Mouse (Mus musculus) forebrain, postnatal 0 days (tissue): ENCODE results near the gene Ulk4. TPM values are rescaled to one million over a fixed set of nuclear protein-coding genes. Genes with fewer than 3 reads are reported as not detected.
A peak's percentile ranks its signal among the peaks of the same experiment; 100 is the strongest.

Experiments used
- ATAC-seq: fragments of 200-750 bp; cut with Nextera tagmentation; 2 replicates; pipeline ENCODE4 v1.8.0; 2017; ENCODE audit warnings: mild to moderate bottlenecking, moderate library complexity
- DNase-seq: peaks from one replicate; pipeline ENCODE4 v3.0.0-alpha.2; 2015
- H3K27ac ChIP-seq: fragments of 300-500 bp; sonication (generic); 2 replicates; pipeline ENCODE4 v1.5.1; 2014; ENCODE audit warnings: low read depth, mild to moderate bottlenecking, antibody characterized with exemption, low read length, moderate library complexity, mixed read lengths
- H3K27me3 ChIP-seq: fragments of 300-500 bp; sonication (generic); 2 replicates; pipeline ENCODE4 v1.6.1; 2014; ENCODE audit warnings: mild to moderate bottlenecking, low read length, mixed read lengths; ENCODE audit not compliant: insufficient read depth
- H3K36me3 ChIP-seq: fragments of 300-500 bp; sonication (generic); 2 replicates; pipeline ENCODE4 v1.6.1; 2014; ENCODE audit warnings: mild to moderate bottlenecking, moderate library complexity; ENCODE audit not compliant: insufficient read depth
- H3K4me1 ChIP-seq: fragments of 300-500 bp; sonication (generic); 2 replicates; pipeline ENCODE4 v1.6.1; 2014; ENCODE audit warnings: antibody characterized with exemption; ENCODE audit not compliant: insufficient read depth
- H3K4me2 ChIP-seq: fragments of 300-500 bp; sonication (generic); 2 replicates; pipeline ENCODE4 v1.6.1; 2014; ENCODE audit warnings: low read depth, mild to moderate bottlenecking, moderate library complexity
- H3K4me3 ChIP-seq: fragments of 300-500 bp; sonication (generic); 2 replicates; pipeline ENCODE4 v1.5.1; 2014; ENCODE audit warnings: low read depth, low read length, mixed read lengths
- H3K9ac ChIP-seq: fragments of 300-500 bp; sonication (generic); 2 replicates; pipeline ENCODE4 v1.6.1; 2014; ENCODE audit warnings: mild to moderate bottlenecking
- H3K9me3 ChIP-seq: fragments of 300-500 bp; sonication (generic); 2 replicates; pipeline ENCODE4 v1.6.1; 2016; ENCODE audit warnings: low read length
- CTCF ChIP-seq: sonication (generic); IDR thresholded peaks from 2 replicates; pipeline ENCODE4 v1.5.1; 2016; ENCODE audit warnings: antibody characterized with exemption, control low read depth, low read depth
- WGBS: fragments of 180-500 bp; shearing (Covaris S2); extraction: QIAGEN DNeasy Blood & Tissue Kit; methylation state at CpG from one replicate; pipeline ENCODE4 v1.1.7; 2014; 5-methylcytosine and 5-hydroxymethylcytosine counted together
- polyA plus RNA-seq: library from polyadenylated mRNA; unstranded; fragments of >200 nt; fragmentation: Nextera tagmentation; extraction: Ambion mirVana; gene quantifications from 2 replicates; pipeline ENCODE4 v1.2.1, GENCODE M21; 2015
- total RNA-seq: library from RNA; depleted of rRNA; stranded (reverse); fragments of >200 nt; gene quantifications from 2 replicates; pipeline ENCODE4 v1.2.3, GENCODE M21; 2014

The Ulk4 gene
- total and polyA plus RNA-seq, 2 experiments from 2014 or later = 13.3 to 105 TPM

DNA sequence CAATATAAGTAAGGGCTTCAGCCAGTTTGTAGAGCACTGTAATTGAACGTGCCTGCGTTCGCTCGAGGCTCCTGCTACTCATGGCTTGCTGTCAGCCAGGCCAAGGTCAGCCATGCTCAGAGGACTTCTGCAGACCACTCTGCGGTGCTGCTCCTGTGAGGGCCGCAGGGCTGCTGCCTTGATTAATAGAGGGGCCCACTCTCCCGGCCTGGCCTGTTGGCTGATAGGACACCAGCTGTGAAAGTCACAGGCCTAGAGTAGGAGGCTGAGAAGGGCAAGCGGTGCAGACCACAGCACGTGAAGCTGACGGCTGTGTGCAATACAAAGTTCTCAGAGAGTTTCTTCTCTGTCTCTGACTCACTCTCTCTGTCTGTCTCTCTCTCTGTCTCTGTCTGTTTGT is 246.0 kb downstream of the Ulk4 start:
- WGBS = 47% methylated on average over 10 of the region's 10 CpGs
- no peak overlapping the region for H3K9ac ChIP-seq
- ATAC-seq (no peak), DNase-seq (no peak)
- no peak overlapping the region for H3K27ac ChIP-seq
- H3K4me1 ChIP-seq = no peaks in the 10 kb centered on the region
- no peak for TF ChIP-seq CTCF
- no peaks in the 10 kb centered on the region for H3K36me3 ChIP-seq
- H3K4me3 ChIP-seq = no peak overlapping the region
- no peaks in the 10 kb centered on the region for H3K9me3 ChIP-seq
- no peaks in the 10 kb centered on the region for H3K27me3 ChIP-seq
- no peak overlapping the region for H3K4me2 ChIP-seq

DNA sequence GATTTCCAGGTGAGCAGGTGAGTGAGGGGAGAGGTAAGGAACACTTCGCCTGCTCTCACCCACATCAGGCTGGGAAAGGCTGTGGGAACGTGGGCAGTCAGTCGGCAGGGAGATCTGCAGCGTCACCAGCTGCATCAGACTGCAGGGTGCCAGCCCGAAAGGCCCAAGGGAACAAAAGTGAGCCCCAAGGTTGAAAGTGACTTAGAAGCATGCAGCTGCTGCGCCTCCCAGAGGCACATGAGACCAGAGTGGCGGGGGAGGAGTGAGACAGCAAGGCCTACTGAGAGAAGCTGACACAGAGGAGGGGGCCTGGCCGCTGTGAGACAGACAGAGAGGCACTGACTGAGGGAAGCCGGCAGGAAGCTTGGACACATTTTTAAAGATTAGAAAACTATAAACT is 247.2 kb downstream of the Ulk4 start:
- H3K27me3 ChIP-seq = no peaks in the 10 kb centered on the region
- H3K27ac ChIP-seq = no peak overlapping the region
- 35% methylated on average over 9 of the region's 9 CpGs for WGBS
- H3K4me1 ChIP-seq = no peaks in the 10 kb centered on the region
- DNase-seq (no peak), ATAC-seq (no peak)
- H3K9me3 ChIP-seq = no peaks in the 10 kb centered on the region
- H3K4me2 ChIP-seq = no peak overlapping the region
- no peak overlapping the region for H3K4me3 ChIP-seq
- peak; percentile 11; the same call in 1 of the 2 replicates for TF ChIP-seq CTCF
- no peak overlapping the region for H3K9ac ChIP-seq
- no peaks in the 10 kb centered on the region for H3K36me3 ChIP-seq

DNA sequence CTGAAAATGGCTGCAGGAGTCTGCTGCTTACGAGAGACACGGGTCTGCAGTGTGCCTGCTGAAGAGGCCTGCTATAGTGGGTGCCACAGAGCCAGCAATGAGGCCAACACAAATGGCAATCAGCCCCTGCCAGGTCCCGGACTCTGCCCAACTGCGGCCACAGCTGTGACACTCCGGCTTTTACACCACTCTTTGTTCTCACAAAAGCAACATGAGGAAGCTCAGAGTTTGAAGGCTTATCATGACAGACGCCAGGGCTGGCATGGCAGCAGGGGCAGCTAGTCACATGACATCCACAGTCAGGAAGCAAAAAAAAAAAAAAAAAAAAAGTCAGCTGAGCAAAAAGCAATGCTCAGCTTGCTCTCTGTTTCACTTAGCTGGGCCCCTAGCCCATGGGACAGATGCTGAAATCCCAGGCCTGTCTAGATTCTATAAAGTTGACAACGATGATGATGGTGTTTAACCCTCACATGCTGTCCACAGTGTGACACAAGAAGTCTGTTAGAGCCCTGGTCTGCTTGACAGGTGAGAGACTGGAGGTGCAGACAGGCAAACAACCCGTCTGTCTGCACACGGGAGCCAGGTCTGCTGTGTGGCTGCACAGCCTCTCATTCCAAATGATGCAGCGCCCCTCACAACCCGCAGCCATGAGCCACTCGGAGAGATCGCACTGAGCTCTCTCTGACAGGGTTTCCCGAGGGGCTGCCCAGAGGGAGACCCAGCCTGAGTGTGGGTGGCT is 253.3 kb downstream of the Ulk4 start:
- H3K27ac ChIP-seq = peak overlapping the region; percentile 58
- H3K36me3 ChIP-seq = no peaks in the 10 kb centered on the region
- no peak overlapping the region for H3K9ac ChIP-seq
- WGBS = 69% methylated on average over 14 of the region's 14 CpGs
- H3K4me3 ChIP-seq = no peak overlapping the region
- no peaks in the 10 kb centered on the region for H3K4me1 ChIP-seq
- H3K9me3 ChIP-seq = no peaks in the 10 kb centered on the region
- no peak overlapping the region for H3K4me2 ChIP-seq
- no peaks in the 10 kb centered on the region for H3K27me3 ChIP-seq
- no peak for TF ChIP-seq CTCF
- DNase-seq = peak; percentile 70
- peak; percentile 87 for ATAC-seq

DNA sequence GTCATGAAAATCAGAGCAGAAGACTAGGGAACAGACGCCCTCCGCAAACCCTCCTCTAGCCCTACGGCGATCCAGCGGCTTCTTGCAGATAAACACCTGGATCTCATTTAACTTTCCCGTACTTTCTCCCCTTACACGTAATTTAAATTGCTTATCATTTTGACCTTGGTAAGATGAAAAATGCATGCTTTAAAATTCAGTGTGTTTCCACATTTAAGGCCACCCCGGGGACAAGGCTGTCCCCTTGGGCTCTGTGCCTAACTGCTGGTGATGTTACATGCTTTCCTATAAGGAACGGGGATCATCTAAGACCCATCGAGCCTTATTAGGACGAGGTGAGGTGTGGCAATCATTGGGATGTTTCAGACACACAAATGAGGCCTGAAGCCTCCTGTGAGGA is 256.6 kb downstream of the Ulk4 start:
- no peaks in the 10 kb centered on the region for H3K4me1 ChIP-seq
- no peaks in the 10 kb centered on the region for H3K9me3 ChIP-seq
- WGBS = 87% methylated on average over 11 of the region's 11 CpGs
- no peak overlapping the region for H3K4me3 ChIP-seq
- no peak overlapping the region for H3K9ac ChIP-seq
- H3K27me3 ChIP-seq = no peaks in the 10 kb centered on the region
- H3K4me2 ChIP-seq = no peak overlapping the region
- DNase-seq (no peak), ATAC-seq (no peak)
- no peak for TF ChIP-seq CTCF
- no peaks in the 10 kb centered on the region for H3K36me3 ChIP-seq
- H3K27ac ChIP-seq = no peak overlapping the region

DNA sequence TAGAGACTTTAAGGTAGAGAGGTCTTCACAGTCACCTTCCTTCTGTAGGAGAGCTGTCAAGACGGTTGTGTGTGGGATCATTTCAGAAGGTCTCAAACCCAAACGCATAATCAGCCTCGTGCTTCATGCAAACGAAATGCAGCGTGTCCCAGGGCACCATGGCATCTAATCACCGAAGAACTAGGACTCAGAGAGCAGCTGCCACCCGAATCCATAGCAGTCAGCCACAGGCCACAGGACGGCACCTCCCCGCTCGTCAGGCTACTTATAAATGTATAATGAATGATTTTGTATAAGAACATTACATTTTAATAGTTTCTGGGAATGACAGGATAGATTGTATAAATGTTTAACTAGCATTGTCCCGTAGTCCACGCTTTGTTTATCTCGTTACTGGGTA is 257.1 kb downstream of the Ulk4 start:
- no peak for TF ChIP-seq CTCF
- no peak overlapping the region for H3K27ac ChIP-seq
- ATAC-seq (no peak), DNase-seq (no peak)
- H3K27me3 ChIP-seq = no peaks in the 10 kb centered on the region
- H3K4me1 ChIP-seq = no peaks in the 10 kb centered on the region
- H3K4me3 ChIP-seq = no peak overlapping the region
- no peak overlapping the region for H3K4me2 ChIP-seq
- H3K9me3 ChIP-seq = no peaks in the 10 kb centered on the region
- no peaks in the 10 kb centered on the region for H3K36me3 ChIP-seq
- H3K9ac ChIP-seq = no peak overlapping the region
- 77% methylated on average over 13 of the region's 13 CpGs for WGBS

DNA sequence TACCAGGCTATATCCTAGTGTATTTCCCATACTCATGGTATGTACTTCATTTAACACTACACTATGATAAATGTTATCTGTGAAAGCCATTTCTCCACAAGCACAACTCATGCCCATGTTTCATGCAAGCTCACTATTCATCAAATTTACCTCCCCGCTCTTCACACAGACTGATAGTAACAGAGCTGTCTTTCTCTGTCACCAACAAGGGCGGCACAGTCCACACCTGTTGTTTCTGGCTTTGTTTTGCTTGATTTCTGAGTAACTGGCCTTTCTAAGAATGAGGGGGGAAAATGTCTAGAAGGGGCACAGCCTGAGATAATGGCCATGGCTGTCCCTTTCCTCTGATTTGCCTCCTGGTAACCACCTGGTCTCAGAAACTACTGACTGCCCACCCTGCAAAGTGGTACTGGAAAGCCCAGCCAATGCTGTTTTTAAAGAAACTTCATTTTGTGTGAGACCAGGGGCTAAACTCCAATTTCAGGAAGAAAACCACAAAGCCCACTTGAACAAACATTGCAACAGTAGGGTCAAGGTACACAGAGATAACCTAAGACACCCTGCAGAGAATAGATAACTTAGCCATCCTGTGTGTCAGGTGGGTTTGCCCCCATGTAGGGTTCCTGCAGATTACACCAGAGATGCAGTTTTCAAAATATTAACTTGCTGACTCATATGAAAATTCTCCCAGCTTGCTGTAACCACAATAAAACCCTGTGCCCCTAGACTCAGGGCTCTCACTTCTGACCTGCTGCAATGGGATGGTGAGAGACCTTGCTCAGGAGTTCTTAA is 258.3 kb downstream of the Ulk4 start:
- no peak for TF ChIP-seq CTCF
- Histone ChIP-seq H3K9ac (no peak overlapping the region), H3K27me3 (no peaks in the 10 kb centered on the region), H3K9me3 (no peaks in the 10 kb centered on the region), H3K4me1 (no peaks in the 10 kb centered on the region), H3K4me3 (no peak overlapping the region), H3K36me3 (no peaks in the 10 kb centered on the region), H3K27ac (no peak overlapping the region), H3K4me2 (no peak overlapping the region)
- no peak for DNase-seq
- 96% methylated on average over 2 of the region's 2 CpGs for WGBS
- no peak for ATAC-seq

DNA sequence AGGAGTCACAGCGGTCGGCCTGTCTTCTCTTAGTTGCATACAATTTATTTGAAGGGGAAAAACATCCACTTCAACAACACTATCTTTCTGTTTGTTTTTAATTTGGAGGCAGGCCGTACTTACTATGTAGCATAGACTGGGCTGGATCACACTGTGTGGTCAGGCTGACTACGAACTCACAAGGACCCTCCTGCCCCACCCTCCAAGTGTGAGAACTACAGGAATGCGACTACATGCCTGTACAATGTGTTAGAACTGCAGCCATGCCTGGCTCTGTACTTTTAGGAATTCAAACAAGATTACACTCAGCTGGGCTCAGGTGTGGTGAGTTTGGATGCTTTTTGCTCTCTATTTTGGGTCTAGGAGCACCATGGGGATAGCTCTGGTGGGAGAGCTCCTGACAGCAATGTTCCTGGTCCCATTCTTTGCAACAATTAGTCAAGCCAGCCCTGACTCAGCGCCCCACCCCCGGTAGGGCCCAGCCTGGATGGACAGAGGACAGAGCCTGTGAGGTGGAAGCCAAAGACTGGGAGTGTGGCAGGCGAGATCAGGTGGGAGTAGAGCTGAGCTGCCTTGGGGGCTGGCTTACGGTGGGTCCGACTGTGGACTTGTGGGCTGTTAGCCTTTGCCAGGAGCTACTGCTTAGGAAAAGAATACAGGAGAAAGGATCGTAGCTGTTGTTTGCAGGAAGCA is 261.0 kb downstream of the Ulk4 start:
- 68% methylated on average over 11 of the region's 11 CpGs for WGBS

More for the DNA sequence above, 261.0 kb downstream of the Ulk4 start:
- Histone ChIP-seq H3K4me1 (no peaks in the 10 kb centered on the region), H3K36me3 (no peaks in the 10 kb centered on the region), H3K9me3 (no peaks in the 10 kb centered on the region), H3K4me2 (no peak overlapping the region), H3K4me3 (no peak overlapping the region), H3K9ac (no peak overlapping the region), H3K27me3 (no peaks in the 10 kb centered on the region), H3K27ac (no peak overlapping the region)
- no peak for DNase-seq
- no peak for TF ChIP-seq CTCF
- no peak for ATAC-seq
